Mouse (Mus musculus) adrenal gland, postnatal 25 days (tissue): ENCODE measurements around the gene Mfsd6l. TPM values are rescaled to one million over a fixed set of nuclear protein-coding genes. Genes with fewer than 3 reads are reported as not detected.

ENCODE experiments used
- DNase-seq: peaks from one replicate; pipeline ENCODE4 v3.0.0; 2021; ENCODE audit warnings: mixed read lengths
- long read RNA-seq: library from polyadenylated mRNA; stranded (forward); transcript quantifications from one replicate; pipeline ENCODE4 v2.0.0, GENCODE M21; 2021
- total RNA-seq: library from RNA; stranded (reverse); gene quantifications from 2 replicates; pipeline ENCODE4 v1.2.3, GENCODE M21; 2021

Gene Mfsd6l
- 0.15 TPM in 1 of 2 replicates, not detected in the other for total RNA-seq
- long read RNA-seq = 0 reads

DNA sequence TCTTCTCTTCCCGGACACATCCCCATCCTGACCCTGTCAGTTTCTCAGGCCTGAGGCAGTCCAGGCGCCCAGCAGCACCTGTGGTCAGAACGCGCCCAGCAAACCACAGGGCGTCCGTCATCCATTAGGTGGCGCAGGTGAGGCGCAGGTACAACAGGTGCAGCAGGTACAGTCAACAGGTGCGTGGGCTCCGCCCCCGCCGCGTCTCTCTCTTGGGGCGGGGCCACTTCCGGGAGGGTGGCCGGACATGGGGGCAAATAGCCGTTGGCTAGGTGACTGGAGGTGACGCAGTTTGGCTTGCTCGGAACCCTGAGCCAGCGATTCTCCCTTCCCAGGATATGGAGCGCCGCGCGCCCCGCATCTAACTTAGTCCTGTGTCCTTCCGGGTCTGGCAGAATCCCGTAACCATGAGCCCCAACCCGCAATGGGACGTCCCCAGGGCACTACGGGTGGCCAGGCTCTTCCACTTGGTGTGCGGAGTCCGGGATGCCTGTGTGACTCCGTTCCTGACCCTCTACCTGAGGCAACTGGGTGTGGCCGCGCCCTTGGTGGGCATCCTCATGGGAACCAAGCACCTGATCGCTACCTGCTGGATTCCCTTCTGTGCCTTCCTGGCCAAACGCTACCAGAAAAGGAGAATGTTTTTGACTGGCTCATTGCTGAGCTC, at the start of gene Mfsd6l:
Mfsd6l (plus strand) TSS at position 269 of the 667 bp plus-strand sequence.
- DNase-seq = no peak

DNA sequence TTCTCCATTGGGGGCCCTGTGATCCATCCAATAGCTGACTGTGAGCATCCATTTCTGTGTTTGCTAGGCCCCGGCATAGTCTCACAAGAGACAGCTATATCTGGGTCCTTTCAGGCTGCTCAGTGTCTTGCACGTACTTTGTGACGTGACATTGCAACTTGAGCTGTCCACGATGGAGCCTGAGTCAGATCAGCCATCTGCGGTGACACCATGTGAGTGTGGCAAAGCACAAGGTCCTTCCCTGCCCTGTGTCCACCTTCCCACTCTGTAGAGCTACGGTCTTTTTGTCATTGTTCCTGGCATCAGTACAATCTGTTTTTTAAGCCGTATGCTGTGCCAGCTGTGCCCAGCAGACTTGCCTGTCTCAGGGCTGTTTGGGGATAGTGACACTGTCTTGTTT, 48.7 kb upstream of the Mfsd6l start:
- no peak for DNase-seq

DNA sequence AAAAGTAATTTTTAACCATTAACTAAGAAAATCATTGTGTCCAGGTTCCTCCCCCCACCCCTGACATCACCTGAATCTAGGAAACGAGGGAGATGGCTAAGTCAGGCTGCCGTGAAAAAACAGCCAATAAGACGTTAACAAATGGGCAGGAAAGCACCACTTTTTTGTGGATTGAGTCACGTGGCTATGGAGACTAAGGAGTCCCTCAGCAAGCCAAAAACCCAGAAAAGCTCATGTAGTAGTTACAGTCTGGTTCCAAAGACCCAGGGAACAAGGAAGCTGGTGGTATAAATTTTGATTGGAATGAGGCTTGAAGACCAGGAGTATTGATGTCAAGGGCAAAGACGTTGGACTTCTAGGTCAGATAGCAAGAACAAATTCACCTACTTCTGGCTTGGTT, 47.4 kb upstream of the Mfsd6l start:
- DNase-seq = no peak

DNA sequence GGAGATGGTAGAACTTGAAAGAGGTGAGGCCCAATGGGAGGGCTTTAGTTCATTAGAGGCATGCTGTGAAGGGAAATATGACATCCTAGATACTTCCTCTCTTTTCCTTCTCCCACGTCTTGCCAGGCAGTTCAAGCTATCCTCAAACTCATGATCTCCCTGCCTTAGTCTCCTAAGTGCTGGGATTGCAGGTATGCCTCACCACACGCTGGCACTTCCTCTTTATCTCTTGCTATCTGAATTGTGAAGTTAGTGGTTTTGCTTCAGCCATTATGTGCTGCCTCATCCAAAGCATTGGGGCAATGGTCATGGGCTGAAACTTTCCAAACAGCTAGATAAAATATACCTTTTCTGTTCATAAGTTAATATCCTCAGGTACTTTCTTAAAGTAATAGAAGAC, 46.8 kb upstream of the Mfsd6l start:
- DNase-seq = no peak

DNA sequence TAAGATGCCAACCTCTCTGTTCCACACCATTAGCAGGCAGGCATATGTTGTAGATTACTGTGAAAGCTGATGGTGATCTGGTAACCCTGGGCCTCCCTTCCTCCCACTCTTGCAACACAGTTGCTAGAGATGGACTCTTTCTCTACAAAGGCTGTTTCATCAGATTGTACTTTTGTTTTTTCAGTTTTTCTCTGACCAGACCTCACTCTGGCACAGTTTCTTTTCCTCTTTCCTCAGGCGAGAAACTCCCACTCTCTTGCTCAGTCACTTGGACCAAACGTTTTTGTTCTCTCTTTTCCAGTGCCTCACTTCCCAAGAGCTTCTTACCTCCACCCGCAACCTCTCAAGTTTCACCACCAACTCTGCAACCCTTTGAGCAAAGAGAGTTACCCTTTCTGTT, 42.0 kb upstream of the Mfsd6l start:
- DNase-seq = no peak

DNA sequence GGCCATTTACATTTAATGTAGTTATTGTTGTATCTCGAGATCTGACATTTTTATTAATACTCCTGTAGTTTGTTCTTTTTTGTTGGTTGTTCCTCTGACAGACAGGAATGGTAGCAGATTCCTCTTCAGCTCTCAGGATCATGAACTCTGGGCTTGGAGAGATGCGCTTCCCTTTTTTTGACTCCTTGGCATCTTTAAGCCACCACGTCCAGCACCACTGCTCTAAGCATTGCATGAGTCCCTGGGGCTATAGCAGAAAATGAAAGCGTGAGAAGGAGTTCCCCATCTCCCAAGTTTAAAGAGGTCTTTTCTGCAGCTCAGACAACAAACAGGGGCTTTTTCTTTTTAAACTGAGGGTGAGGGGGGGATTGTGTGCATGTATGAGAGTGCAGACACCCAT, 36.6 kb upstream of the Mfsd6l start:
- DNase-seq = no peak

DNA sequence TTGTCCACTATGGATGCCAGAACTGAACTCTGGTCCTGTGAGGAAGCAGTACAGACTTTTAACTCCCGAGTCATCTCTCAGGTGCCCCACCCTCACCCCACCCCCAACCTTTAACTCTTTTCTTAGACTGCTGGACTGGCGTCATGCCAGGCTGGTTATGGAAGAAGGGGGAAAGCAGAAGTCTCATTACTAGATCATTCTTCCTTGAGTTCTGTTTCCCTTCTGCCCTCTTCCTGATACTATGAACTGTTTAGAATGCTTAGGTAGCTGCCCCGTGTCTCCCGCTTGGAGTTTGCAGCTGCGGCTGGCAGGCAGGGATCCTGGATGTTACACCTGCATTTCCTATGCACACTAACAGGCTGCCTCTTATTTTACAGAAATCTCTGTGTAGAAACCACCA, 36.2 kb upstream of the Mfsd6l start:
- DNase-seq = no peak

DNA sequence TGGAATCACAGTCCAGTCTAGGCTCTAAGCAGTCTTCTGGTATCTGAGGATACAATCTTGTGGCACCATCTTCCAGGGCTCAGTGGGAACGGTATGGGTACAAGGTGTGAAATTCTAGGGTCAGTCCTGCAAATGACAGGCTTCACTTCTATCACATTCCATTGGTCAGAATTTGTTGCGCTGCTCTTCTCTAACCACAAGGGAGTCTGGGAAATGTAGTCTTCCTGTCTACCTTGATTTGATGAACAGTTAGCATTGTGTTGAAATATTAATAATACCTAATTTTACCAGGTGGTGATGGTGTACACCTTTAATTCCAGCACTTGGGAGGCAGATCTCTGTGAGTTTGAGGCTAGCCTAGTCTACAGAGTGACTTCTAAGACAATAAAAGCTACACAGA, 35.5 kb upstream of the Mfsd6l start:
- DNase-seq = no peak

DNA sequence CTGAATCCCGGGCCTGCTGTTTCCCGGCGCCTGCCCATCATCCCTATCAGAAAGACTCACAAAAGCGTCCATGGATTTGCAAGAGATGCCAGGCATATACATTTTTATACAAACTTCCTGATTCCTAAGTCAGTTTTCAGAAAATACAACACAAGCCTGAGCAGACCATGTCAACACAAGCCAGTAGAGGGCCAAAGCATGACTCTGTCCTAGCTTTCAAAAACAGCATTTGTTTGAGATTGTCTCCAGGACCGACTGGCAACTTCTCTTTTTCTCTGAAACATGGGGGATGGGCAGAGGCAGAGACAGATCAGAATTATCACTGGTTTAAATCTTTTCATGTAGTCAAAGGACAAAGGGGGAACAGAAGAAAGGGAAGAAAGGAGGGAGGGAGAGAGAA, 34.6 kb upstream of the Mfsd6l start:
- DNase-seq = no peak

DNA sequence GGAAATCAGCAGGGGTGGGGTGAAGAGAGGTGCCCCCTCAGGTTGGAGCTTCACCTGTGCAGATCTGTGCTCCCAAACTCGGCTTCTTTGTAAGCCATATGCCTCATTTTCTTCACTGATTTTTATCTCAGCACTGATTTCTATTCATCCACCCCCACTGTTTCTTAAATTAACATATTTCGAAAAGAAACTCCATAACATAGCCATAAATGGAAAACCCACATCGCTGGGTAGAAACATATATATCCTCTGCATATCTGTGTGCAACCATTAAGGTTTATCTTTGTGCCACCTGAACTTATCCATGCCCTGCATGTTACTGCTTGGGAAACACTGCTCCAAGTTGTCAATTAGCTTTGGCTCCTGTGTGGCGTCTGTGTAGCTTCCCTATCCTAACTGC, 29.5 kb upstream of the Mfsd6l start:
- DNase-seq = no peak

DNA sequence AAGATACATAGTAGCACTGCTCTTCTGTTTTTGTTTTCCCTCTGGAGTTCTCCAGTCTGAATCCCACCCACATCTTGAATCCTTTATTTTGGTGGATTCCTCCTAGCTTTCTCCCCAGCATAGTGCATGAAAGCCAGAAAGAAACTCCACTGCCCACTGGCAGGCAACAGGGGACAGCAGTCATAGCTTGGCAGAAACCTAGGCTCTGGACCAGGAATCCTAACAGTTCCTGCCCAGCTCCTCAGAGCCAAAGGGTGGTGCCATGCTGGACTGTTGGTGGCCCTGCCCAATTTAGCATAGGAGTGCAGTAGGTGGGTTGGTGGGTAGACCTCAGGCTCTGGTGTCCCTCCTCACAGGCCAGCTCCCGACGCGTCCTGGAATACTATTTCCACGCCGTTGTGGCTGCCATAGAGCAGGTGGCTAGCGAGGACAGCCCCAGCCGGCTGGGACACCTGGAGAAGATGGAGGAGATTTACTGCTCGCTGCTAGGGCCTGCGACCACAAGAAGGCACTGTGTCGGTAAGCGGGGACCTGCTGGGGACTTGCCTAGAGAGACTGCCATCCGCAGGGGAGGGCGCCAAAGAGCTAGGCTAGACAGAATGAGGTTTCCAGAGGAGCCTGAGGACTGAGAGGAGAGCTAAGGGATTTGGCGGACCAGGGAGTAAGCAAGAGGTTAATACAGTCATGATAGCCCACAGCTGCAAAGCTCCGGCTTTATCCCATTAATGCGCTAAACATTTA, 24.8 kb upstream of the Mfsd6l start:
- DNase-seq = peak; percentile 41

DNA sequence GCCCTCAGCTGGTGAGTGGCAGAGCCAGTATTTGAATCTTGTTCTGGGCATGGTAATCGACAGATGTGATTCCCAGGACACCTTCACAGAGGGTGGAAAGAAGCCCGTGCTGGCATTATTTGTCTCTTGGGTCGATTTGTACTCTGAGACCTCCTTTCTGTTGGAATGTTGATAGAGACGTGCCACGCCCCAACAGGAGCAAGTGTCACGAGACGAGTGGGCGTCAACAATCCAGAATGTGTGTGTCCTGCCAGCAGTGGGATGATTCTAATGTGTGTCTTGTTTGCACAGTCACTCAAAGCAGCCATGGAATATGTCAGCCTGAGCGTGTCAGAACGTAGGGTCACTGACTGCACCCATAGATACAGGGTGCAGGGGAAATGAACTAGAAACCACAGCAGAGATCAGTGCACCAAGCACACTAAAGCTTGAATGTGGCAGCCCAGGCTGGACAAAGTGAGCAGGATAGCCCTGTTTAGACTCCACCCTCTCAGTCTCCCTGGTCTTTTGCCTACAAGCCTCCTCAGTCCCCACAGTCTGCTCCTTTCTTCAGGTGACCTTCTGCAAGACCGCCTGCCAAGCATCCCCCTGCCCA, 23.9 kb upstream of the Mfsd6l start:
- DNase-seq = no peak

DNA sequence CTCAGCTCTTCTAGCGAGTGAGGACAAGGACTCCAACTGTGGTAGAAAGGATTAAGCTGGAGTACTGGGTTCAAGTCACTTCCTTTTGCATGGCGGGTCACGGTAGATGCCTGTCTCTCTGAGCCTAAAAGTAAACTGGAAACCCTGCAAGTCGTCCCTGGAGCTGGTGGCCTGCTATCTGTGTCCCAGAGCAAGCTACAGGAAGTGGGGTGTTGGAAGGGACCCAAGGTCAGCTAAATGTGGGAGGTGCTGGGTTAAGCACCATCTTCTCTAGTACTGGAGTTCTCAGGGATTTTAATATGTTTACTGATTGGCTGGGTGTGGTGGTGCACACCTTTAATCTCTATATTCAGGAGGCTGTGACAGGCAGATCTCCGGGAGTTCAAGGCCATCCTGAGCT, 23.2 kb upstream of the Mfsd6l start:
- no peak for DNase-seq

DNA sequence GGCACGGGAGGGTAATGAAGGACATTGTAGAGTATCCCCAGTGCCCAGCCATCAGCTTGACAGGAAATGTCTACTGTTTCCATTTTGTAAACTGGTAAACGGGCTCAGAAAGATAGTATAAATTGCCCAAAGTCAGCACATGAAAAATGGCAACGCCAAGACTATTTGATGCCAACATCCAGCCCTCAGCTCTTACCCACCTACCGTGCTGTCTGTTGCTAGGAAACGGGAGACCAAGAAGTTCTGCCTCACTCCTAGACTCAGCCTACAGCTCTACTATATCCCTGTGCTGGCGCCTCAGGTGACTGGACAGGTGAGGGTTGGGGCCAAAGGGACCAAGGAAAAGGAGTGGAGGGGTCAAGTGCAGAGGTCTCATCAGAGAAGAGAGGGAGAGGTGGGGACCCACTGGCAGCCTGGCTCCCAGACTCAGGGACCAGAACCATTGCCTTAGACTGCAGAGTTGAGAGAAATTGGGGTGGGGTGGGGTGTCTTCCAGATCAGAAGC, 22.0 kb upstream of the Mfsd6l start:
- no peak for DNase-seq

DNA sequence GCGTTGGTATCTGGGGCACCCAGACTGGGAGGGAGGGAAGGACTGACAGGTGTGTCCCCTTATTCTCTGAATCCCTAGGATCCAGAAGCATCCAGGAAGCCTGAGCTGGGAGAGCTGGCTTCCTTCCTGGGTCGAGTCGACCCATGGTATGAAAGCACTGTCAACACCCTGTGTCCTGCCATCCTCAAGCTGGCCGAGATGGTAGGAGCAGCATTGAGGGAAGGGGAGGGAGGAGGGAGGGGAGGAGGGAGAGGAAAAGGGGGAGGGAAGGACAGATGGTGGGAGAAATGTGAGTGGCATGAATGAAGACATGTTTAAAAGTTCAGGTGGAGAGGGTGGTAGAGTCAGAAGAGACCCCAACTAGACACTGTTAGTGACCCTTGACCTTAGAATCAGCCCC, 20.0 kb upstream of the Mfsd6l start:
- DNase-seq = no peak

DNA sequence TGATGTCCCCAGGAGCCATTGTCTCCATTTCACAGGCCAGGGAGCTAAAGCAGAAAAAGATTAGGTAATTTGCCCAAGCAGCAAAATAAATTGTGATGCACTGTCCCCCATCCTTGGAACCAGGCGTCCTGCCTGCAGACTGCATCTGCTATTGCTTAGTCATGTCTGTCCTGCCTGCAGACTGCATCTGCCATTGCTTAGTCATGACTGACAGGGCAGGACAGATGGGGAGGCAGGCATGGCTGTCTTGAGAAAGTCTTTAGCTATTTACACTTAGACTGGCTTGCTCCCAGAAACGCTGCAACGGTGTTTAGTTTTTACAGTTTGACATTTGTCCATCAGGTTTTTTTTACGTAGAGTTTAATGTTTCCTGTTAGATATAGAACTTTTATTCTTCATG, 19.5 kb upstream of the Mfsd6l start:
- no peak for DNase-seq

DNA sequence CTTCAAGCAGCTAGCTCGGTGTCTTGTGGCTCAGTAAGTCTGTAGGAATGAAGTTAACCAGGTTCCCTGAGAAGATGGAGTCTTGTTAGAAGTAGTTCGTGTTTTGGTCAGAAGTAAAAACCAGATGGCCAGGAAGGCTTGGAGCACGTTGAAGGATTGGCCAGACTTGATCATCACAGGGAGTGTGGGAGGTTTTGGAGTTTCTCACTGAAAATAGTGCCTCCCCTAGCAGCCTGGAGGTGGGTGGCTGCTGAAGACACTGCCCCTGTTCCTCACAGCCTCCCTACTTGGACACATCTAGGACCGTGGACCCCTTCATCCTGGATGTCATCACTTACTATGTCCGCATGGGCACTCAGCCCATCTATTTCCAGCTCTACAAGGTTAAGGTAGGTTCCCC, 16.4 kb upstream of the Mfsd6l start:
- no peak for DNase-seq

DNA sequence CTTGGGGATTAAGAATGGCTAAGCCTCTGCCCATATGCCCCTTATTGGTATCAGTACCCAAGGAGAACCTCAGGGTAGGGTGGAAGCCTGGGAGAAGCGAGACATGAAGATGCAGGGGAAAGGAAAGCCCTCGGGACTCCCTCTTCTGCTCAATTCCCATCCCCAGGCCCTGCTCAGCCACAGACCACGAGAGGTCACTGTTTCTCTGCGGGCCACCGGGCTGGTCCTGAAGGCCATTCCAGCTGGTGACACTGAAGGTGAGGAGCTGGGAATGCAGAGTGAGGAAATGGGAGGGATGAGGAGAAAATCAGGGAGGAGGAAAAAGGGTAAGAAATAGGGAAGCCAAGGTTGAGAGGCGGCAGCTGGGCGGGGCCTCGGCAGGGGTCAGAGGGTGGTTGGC, 11.4 kb upstream of the Mfsd6l start:
- DNase-seq = peak; percentile 28

DNA sequence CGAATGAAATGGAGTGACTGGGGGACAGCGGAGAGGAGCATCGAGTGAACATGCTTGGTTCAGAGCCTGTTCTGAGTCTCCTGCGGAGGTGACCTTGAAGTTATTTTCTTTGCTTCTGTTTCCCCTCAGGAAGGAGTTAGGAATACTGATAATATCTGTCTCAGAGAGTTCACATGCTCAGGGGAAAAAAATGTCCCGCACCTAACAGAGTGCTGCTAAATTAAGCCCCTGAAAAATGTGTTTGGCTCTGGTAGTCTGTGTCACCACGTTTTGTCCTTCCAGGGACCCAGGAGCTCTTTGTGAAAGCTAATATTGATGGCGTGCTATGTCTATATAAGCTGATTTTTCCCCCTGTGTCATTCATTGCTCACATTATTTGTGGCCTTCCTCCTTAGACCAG, 10.8 kb upstream of the Mfsd6l start:
- DNase-seq = no peak

DNA sequence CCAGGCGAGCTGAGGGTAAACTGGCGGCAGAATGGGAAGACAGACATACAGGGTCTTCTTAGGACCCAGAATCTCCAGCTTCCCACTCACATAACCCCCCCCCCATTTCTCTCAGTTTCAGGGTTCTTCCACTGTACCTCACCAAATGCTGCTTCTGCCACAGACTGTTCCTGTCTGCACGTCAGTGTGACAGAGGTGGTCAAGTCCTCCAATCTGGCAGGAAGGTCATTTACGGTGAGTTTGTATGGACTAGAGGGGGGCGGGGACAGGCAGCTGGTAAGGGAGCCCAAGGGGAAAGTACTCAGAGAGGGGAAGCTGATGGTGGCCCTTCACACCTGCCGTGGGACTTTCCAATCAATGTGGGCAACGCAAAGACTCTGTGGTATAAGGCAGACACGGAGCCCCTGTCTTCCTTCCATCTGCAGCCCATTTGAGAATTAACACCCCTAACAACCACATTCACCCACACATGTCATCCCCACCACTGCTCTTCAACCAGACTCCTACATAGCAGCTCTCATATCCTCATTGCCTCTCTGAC, 10.2 kb upstream of the Mfsd6l start:
- no peak for DNase-seq

DNA sequence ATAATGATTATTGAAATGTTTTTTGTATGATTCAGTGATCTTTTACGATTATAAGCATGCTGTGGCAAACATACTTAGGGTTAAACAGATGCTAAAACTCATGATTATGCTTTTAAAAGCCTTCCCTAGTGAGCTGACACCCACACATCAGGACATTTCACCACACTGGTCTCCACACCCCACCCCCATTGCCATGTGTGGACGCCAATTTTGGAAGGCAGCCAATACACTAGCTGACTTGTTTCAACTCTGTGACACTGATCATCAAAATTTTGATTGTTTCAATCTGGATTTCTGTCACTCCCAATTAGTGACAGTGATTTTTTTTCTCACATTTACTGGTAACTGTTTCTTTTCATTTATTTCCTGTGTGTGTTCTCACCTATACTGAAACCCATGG, 8.5 kb upstream of the Mfsd6l start:
- no peak for DNase-seq

DNA sequence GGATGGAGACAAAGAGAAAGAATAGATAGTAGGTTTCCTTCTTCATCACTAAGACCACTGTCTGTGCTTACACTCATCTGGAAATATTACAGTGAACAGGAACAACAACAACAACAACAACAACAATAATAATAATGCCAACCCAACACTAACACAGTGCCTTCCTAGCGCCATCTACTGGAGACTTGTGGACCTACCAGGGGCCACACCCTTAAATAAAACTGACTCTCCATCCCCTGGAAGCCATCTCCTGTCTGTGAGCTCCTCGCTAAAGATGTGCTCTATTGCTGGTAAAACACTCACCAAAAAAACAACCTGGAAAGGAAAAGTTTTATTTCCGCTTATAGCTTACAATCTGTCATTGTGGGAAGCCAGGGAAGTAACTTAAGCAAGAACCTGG, 6.4 kb upstream of the Mfsd6l start:
- DNase-seq = no peak

DNA sequence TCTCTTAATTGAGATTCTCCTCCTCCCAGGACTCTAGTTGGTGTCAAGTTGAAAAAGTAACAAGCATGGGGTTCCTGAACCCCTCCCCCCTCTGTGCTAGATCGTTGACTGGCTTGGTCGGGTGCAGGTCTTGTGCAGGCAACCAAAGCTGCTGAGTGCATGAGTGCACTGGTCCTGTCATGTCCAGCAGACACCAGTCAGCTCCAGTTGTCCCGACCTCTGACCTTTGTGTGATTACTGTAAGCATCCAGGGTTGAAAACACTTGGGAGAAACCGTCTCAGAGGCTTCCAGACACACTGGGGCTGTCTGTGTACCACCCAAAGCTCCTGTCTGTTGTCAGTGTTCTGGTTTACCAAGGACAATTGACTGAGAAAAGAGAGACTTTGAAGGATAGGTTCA, 5.6 kb upstream of the Mfsd6l start:
- no peak for DNase-seq
